Mouse (Mus musculus) liver, postnatal 0 days (tissue): ENCODE data around the gene Psmg1. TPM values are rescaled to one million over a fixed set of nuclear protein-coding genes. Genes with fewer than 3 reads are reported as not detected.

Experiments used
- ATAC-seq: fragments of 200-750 bp; cut with Nextera tagmentation; 2 replicates; pipeline ENCODE4 v1.8.0; 2017; ENCODE audit warnings: mild to moderate bottlenecking, moderate library complexity
- DNase-seq: peaks from one replicate; pipeline ENCODE4 v3.0.0-alpha.2; 2016
- H3K27ac ChIP-seq: fragments of 300-500 bp; sonication (generic); 2 replicates; pipeline ENCODE4 v1.5.1; 2014; ENCODE audit warnings: antibody characterized with exemption, moderate library complexity, mild to moderate bottlenecking, low read depth
- H3K27me3 ChIP-seq: fragments of 300-500 bp; sonication (generic); 2 replicates; pipeline ENCODE4 v1.6.1; 2014; ENCODE audit warnings: low read length, control low read depth, mixed read lengths; ENCODE audit not compliant: insufficient read depth
- H3K36me3 ChIP-seq: fragments of 300-500 bp; sonication (generic); replicated peaks from 2 replicates; pipeline ENCODE4 v1.6.1; 2014; ENCODE audit warnings: mild to moderate bottlenecking, control low read depth, low read length, moderate library complexity, mixed read lengths; ENCODE audit not compliant: insufficient read depth
- H3K4me1 ChIP-seq: fragments of 300-500 bp; sonication (generic); 2 replicates; pipeline ENCODE4 v1.6.1; 2014; ENCODE audit warnings: antibody characterized with exemption, mild to moderate bottlenecking, control low read depth; ENCODE audit not compliant: insufficient read depth
- H3K4me2 ChIP-seq: fragments of 300-500 bp; sonication (generic); 2 replicates; pipeline ENCODE4 v1.6.1; 2014; ENCODE audit warnings: low read depth, mild to moderate bottlenecking, low read length, moderate library complexity, mixed read lengths
- H3K4me3 ChIP-seq: fragments of 300-500 bp; sonication (generic); 2 replicates; pipeline ENCODE4 v1.5.1; 2014; ENCODE audit warnings: low read depth, low read length
- H3K9ac ChIP-seq: fragments of 300-500 bp; sonication (generic); replicated peaks from 2 replicates; pipeline ENCODE4 v1.6.1; 2014; ENCODE audit warnings: mild to moderate bottlenecking, moderate library complexity
- H3K9me3 ChIP-seq: fragments of 300-500 bp; sonication (generic); 2 replicates; pipeline ENCODE4 v1.6.1; 2016; ENCODE audit warnings: mild to moderate bottlenecking, control low read depth, low read length, mixed read lengths
- CTCF ChIP-seq: sonication (generic); IDR thresholded peaks from 2 replicates; pipeline ENCODE4 v1.5.1; 2016; ENCODE audit warnings: antibody characterized with exemption, low read depth
- EP300 ChIP-seq: IDR thresholded peaks from 2 replicates; pipeline ENCODE4 v1.6.1; 2016; ENCODE audit warnings: antibody characterized with exemption, low read depth, mild to moderate bottlenecking
- WGBS: fragments of 180-500 bp; shearing (Covaris S2); extraction: QIAGEN DNeasy Blood & Tissue Kit; methylation state at CpG from one replicate; pipeline ENCODE4 v1.1.7; 2014; ENCODE audit not compliant: insufficient replicate concordance; 5-methylcytosine and 5-hydroxymethylcytosine counted together
- microRNA-seq: library from miRNA; unstranded; fragments of <30 nt; microRNA quantifications from one replicate; pipeline ENCODE4, GENCODE M21; 2016
- polyA plus RNA-seq: library from polyadenylated mRNA; unstranded; fragments of >200 nt; fragmentation: Nextera tagmentation; extraction: Ambion mirVana; gene quantifications from 2 replicates; pipeline ENCODE4 v1.2.1, GENCODE M21; 2015

Psmg1 gene
- polyA plus RNA-seq, 1 experiment from 2014 or later = 44.1 TPM

- TF ChIP-seq EP300 (no peak), CTCF (no peak)
- 30% methylated on average over 6 of the region's 6 CpGs for WGBS
- no peak for ATAC-seq
- Histone ChIP-seq H3K27me3 (no peaks in the 10 kb centered on the region), H3K4me1 (peaks cover 12% of the 10 kb centered on the region; the same call in 1 of the 2 replicates), H3K4me2 (no peak overlapping the region), H3K36me3 (no peaks in the 10 kb centered on the region), H3K27ac (no peak overlapping the region), H3K4me3 (no peak overlapping the region), H3K9me3 (peaks cover 11% of the 10 kb centered on the region), H3K9ac (no peak overlapping the region)
- no peak for DNase-seq
Measured at GRCm38 (mm10) chr16:95935495-95935961, 55.2 kb downstream of the Psmg1 start.

DNA sequence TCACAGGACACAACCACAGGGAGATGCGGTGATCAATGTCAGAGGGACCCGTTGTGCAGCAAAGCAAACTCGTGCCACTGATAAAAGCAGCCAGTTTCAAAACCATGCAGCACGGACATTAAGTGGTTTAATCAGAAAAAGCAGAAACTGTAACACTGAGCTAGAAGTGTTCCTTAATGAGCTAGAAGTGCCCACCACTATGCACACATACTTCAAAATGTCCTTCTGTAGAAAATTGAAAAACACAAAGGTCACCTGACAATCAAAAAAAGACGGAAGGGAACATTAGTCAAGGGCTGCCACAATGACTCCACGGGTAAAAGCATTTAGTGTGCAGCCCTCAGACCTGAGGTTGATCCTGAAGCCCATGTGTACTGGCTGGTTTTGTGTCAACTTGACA is 57.9 kb downstream of the Psmg1 start:
- ATAC-seq (no peak), DNase-seq (no peak)
- TF ChIP-seq EP300 = no peak
- TF ChIP-seq CTCF = no peak
- Histone ChIP-seq H3K4me2 (no peak overlapping the region), H3K36me3 (no peaks in the 10 kb centered on the region), H3K9me3 (peaks cover 9% of the 10 kb centered on the region), H3K27ac (no peak overlapping the region), H3K4me1 (peaks cover 26% of the 10 kb centered on the region), H3K4me3 (no peak overlapping the region), H3K27me3 (no peaks in the 10 kb centered on the region), H3K9ac (no peak overlapping the region)
- WGBS = 47% methylated on average over 6 of the region's 6 CpGs

DNA sequence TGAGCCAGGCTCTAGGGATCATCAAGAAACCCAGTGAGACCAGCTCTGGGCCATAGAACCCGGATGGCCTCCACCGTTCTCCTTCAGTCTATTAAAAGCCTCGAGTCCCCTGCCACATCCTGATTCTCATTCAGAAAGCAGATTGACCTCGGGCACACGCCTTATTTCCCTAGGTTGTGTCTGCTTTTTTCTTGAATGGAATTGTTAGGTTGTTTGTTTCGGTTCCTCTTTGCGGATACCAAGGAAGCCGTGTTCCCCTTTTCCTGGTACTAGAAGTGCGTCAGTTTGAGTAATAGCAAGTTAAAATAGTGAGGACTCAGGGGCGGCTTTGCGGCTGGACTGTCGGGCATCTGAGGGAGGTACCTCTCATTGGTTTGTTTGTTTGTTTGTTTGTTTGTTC is 59.3 kb downstream of the Psmg1 start:
- H3K27me3 ChIP-seq = no peaks in the 10 kb centered on the region
- 0 out of 2 replicates have a peak overlapping the region, but pooled peaks have one; percentile 16 for H3K27ac ChIP-seq
- WGBS = 43% methylated on average over 12 of the region's 12 CpGs
- no peak overlapping the region for H3K4me3 ChIP-seq
- peak overlapping the region; percentile 22; the same call in 1 of the 2 replicates for H3K4me2 ChIP-seq
- H3K4me1 ChIP-seq = peaks cover 31% of the 10 kb centered on the region
- H3K9ac ChIP-seq = no peak overlapping the region
- no peak for ATAC-seq
- DNase-seq = peak; percentile 21
- H3K36me3 ChIP-seq = no peaks in the 10 kb centered on the region
- TF ChIP-seq EP300 (no peak), CTCF (no peak)
- H3K9me3 ChIP-seq = no peaks in the 10 kb centered on the region

Small RNA genes within 50 kb of the gene (microRNA-seq; reads per million reads assigned to microRNA genes)
- not detected for gene Gm27833

Other genes with a start within 250 kb of the Psmg1 start
- 12.3 and 12.8 TPM in 2 replicates for gene Brwd1, start 91.6 kb upstream of the Psmg1 start, polyA plus RNA-seq
- 109 and 113 TPM in 2 replicates for gene Hmgn1, start 136.8 kb upstream of the Psmg1 start, polyA plus RNA-seq
- gene Wrb, start 154.4 kb upstream of the Psmg1 start, polyA plus RNA-seq = 5.5 and 6.1 TPM in 2 replicates
- 0.06 and 0.07 TPM in 2 replicates for gene Lca5l, start 201.3 kb upstream of the Psmg1 start, polyA plus RNA-seq
- gene Sh3bgr, start 209.5 kb upstream of the Psmg1 start, polyA plus RNA-seq = 1.9 TPM in 1 of 2 replicates, not detected in the other
- 0.02 TPM in 1 of 2 replicates, not detected in the other for gene B3galt5, start 244.8 kb upstream of the Psmg1 start, polyA plus RNA-seq